Mouse (Mus musculus) embryo, embryonic 11.5 days (tissue): ENCODE measurements around the gene Catsper2.
A peak's percentile ranks its signal among the peaks of the same experiment; 100 is the strongest.
"Not testable (repeated sequence)": the region's sequence is repeated elsewhere in the genome, so short reads cannot be mapped to it uniquely, and the experiment has no call there.

Experiments
- DNase-seq: peaks from one replicate; pipeline ENCODE4 v3.0.0-alpha.2; 2012; ENCODE audit warnings: low read depth, low spot score

The Catsper2 gene

GRCm38 (mm10) chr2:121434854-121435253 is 21.3 kb upstream of the Catsper2 start:
- DNase-seq, result no peak

- no peak for DNase-seq
These were observed 12.3 kb upstream of the Catsper2 start for GRCm38 (mm10) chr2:121425890-121426289.

DNA sequence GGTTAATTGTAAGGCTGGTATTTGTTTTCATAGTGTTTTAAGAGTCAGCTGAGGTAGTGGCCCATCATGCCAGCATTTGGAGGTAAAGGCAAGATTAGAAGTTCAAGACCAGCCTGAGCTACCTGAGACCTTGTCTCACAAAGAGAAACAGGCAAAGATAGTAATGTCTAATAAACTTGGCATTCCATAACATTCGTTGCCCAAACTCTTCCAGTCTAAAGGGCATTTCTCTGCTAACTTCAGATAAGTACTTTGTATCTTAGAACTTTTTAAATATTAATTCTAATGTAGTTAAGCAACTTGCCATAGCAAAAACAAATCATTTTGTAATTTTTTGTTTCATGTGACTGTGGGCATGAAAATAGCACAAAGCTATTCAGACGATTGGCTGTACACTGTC is 9.6 kb upstream of the Catsper2 start:
- no peak for DNase-seq

DNA sequence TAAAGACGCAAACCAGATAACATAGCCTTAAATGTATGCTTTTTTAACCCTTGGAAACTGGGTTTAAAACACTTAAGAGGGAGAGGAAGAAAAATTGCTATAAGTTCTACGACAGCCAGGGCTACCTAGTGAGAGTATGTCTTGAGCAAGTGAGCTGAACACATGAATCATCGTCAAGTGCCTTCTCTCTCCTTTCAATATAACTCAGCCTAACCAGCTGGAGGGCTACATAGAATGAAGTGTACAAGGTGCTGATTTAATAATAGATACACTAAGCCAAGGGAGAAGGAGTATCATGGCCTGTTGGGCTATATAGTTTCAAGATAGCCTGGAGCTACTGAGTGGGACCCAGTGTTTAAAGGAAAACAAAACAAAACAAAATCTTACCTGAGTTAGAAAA is 4.9 kb upstream of the Catsper2 start:
- no peak for DNase-seq

- DNase-seq, result no peak
These were observed 2.8 kb upstream of the Catsper2 start for GRCm38 (mm10) chr2:121416356-121416755.

DNA sequence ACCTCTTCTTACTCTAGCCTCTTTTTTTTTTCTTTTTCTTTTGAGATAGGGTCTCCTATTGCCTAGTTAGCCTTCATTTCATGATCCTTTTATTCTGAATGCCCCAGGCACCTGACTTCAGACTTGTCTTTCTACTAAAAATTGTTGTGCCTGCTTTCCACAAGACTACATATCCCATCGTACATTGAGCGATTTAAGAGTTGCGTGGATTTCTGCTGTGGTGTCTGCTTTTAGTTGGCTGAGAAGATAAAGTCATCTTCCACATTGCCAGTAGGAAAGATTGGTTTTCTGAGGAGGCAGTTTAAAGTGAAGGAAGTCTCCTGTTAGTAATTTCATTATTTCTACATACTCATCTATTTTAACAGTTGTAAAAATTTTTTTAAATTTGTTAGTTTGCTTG is 2.0 kb upstream of the Catsper2 start:
- DNase-seq, result no peak

DNA sequence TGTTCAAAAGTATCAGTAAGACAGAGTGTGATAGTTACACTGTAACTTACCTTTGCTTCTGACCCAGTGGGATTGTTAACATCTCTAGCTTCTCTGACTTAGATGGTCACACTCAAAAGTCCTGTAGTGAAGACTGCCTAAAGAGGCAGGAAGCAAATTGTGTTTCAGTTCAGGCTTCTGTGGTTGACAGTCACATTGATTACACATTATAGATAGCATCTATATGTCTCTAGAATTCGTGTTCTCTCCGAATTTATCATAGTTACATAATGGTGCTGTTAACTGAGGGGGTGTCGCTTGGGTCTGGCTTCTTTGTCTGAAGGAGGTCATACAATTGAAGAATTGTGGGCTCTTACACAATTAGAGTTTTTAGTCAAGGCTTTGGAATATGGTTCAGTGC is 1.5 kb upstream of the Catsper2 start:
- no peak for DNase-seq

GRCm38 (mm10) chr2:121414139-121414685 is 620 bp upstream of the Catsper2 start:
- DNase-seq, result peak; percentile 31

DNA sequence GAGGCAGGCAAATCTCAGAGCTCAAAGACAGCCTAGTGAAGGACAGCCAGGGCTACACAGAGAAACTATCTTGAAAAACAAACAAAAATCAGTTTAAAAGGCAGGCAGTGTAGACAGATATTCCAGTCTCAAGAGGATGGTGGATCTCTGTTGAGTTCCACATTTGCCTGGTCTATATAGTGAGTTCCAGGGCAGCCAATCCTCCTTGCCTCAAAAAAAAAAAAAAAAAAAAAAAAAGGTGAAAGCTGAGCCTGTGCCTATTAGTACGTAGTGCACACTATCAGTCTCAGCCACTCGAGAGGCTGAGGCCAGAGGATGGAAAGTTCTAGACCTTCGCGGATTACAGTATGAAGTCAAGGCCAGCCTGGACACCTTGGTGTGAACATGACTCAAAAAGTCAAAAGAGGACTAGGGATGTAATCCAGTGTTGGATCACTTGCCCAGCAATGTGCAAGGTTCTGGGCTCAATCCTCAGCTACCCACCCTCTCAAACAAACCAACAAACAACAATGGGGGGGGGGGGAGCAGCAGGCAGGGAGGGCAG is 677 bp downstream of the Catsper2 start:
- no peak for DNase-seq

GRCm38 (mm10) chr2:121408160-121408559 is 5.4 kb downstream of the Catsper2 start:
- DNase-seq, result peak; percentile 17

DNA sequence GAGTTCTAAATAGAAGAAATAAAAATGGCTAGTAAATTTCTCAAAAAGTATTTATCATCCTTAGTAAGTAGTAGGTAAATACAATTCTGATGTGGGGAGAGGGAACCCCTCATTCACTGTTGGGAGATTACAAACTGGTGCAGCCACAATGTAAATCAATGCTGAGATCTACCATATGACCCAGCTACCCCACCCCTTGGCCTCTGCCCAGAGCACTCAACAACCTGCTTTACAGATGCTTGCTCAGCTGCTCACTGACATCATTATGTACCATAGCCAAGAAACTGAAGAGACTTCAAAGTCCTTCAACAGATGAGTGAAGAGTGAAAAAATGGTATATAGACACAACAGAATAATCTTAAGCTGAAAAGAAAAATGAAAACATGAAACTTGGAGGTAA is 10.3 kb downstream of the Catsper2 start:
- DNase-seq, result no peak

- DNase-seq, result peak; percentile 70
These were observed 17.0 kb downstream of the Catsper2 start for GRCm38 (mm10) chr2:121396624-121397023.

- not testable (repeated sequence) for DNase-seq
These were observed 26.5 kb downstream of the Catsper2 start, which contains the start of gene Strc for GRCm38 (mm10) chr2:121386961-121387575. Strc (minus strand) TSS chr2:121387168.

DNA sequence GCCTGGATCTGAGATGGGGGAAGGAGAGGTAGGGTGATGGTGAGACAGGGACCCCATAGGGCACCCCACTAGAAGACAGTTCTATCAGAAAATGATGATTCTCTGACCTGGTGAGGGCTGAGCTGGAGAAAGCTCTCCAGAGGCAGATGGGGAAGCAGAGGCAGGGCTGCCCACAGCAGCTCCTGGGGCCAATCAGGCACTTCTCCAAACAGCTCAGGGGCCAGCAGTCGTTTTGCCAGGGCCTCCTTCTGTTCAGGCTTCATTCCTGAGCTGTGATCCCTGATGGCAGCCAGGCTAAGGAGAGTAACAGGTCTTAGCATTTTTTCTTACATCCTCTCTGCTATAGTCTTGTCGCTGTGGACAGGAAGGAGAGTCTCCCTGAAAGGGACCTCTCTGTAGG is 38.8 kb downstream of the Catsper2 start:
- DNase-seq, result no peak

- DNase-seq, result no peak
These were observed 41.3 kb downstream of the Catsper2 start for GRCm38 (mm10) chr2:121372266-121372665.

DNA sequence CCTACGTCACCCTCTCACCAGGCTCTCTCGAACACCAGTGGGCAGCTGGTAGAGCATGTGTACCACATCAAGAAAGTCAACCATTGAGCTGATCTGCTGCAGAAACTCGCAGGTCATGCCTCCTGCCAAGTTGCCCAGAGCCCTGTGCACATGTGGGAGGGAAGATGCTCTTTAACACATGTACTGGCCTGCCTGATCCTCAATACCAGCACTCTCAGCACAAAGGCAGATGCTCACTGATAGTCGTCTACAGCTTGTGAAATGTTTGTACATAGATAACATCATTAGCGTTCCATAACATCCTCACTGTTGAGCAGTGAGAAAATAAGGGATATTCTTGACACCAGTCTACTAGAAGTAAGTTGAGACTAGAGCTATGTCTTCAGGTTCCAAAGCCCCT is 42.7 kb downstream of the Catsper2 start:
- no peak for DNase-seq

DNA sequence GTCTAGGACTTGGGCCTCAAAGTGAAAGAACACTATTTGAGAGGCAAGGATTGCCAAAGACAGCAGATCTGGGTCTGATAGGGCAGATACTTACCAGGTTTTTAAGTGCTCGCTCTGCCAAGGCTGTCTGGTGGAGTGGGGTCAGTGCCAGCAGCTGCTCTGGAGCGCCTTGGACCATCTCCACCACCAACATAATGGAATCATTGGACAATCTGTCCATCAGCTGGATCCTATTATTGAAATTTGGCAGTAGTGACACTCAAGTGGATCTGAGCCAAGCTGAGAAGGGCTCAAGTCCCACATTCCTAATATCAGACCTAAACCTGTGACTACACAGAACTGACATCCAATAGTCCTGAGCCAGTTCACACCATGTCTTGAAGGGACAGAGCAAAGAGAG is 44.8 kb downstream of the Catsper2 start:
- DNase-seq, result no peak

DNA sequence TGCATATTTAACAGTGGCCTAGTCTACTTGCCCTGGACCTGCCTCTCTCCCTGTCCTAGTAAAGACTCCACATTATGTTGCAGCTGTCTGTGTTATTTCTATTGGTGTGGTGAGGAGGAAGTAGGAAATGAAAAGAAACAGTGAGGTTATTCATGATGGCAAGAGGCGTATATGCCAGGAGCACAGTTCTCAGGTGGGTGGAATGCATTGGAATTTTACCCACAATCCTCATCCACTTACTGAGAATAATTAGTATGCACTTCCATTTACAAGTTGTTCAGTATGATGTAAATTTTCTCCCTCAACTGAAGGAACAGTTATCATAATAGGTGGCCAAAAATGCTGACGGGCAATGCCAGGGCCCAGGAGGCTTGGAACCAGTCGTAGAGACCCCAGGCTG is 49.9 kb downstream of the Catsper2 start:
- no peak for DNase-seq

DNA sequence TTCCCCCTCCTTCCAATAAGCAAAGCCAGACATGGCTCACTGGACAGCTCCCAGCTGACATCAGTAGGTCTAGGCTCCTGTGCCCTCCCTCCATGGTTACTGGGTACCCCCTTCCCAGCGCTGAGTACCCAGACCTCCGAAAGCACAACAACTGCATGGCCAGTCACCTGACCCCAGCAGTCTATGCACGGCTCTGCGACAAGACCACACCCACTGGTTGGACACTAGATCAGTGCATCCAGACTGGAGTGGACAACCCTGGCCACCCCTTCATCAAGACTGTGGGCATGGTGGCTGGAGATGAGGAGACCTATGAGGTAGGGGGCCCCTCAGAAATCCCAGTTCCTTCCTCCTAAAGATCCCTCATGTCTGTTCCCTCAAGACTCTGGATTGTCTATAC is 54.1 kb downstream of the Catsper2 start:
- DNase-seq, result no peak

DNA sequence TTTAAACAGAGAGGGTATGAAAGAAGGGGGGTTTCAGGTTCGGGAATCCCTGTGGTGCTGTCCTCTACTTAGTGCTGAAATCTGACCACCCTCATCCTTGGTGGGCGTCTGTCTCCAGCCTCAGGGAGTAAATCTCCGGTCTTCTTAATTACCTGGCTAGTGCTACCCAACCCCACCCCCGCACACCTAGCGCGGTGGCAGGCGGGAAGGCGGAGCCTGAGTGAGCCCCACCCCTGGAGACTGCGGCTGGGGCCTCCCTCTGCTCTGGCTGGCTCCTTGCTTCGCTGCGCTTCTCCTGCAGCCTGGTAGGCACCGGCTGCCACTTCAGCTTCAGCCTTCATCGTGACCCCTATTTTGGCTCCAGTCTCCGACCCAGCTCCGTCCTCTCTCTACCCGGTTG is 55.2 kb downstream of the Catsper2 start:
- peak; percentile 34 for DNase-seq

DNA sequence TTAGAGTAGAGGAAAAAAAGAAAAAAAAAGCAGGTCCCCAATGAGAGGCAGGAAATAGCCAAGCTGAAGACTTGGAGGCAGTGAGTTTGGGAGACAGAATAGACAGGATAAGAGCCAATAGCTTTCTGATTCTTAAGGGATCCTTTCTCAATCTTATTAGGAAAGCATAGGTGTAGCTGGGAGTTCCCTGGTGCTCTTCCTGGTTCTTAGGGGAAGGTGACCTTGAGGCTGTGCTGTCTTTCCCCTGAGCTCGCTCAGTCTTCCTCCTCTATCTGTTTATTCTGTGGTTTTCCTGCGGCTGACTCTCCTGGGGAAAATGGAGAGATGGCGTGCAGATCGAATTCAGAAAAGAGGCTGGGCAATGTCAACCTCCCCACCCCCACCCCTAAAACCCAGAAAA is 55.6 kb downstream of the Catsper2 start:
- DNase-seq, result no peak

DNA sequence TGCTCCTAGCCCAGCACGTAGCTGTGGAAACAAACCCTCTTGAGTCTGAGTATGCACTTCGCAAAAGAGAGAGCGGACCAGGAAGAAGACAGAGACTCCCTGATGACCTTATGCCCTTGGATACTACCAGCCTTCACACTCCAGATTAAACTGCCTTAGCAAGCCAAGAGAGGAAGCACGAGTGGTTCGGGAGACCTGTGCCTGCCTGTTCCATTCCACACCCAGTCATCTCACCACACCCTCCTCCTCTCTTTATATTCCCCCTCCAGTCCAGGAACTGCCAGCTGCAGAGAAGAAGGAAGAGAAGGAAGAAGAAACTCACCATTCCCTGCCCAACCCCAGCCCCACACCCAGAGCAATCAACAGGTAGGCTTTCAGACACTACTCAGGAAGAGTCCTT is 56.1 kb downstream of the Catsper2 start, which contains the start of gene Ckmt1:
TSS of gene Ckmt1 (plus strand) at position 221 of the 400 bp plus-strand sequence.
- DNase-seq, result no peak

GRCm38 (mm10) chr2:121354820-121355592 is 58.6 kb downstream of the Catsper2 start, which contains the start of gene Ppip5k1:
Ppip5k1 (minus strand) TSS chr2:121355396.
- peak; percentile 94 for DNase-seq
